Mouse (Mus musculus) layer of hippocampus, adult 2 months (tissue): Measurements from ENCODE around the gene Mapkap1. TPM values are rescaled to one million over a fixed set of nuclear protein-coding genes. Genes with fewer than 3 reads are reported as not detected.

Experiments used
- DNase-seq, 2 experiments: peaks; one replicate each; pipeline ENCODE4 v3.0.0; 2022; ENCODE audit warnings: low spot score in 2 of 2
- H3K27ac ChIP-seq: fragments of 200-600 bp; 2 replicates; pipeline ENCODE4 v1.8.1; 2022
- H3K4me3 ChIP-seq: fragments of 200-600 bp; 2 replicates; pipeline ENCODE4 v1.8.1; 2022; ENCODE audit warnings: mild to moderate bottlenecking
- CTCF ChIP-seq: fragments of 200-600 bp; conservative IDR thresholded peaks from 2 replicates; pipeline ENCODE4 v1.8.1; 2022; ENCODE audit warnings: antibody characterized with exemption, mild to moderate bottlenecking, moderate library complexity
- total RNA-seq, 2 experiments: library from RNA; stranded (reverse); gene quantifications; 2 replicates each; pipeline ENCODE4 v1.2.3; 2021

Gene Mapkap1
- total RNA-seq, 2 experiments from 2014 or later: 67.8 to 70.3 TPM

- 0 out of 2 replicates have a peak, but pooled peaks have one; percentile 6 for TF ChIP-seq CTCF
- peak; percentile 19 to 20 for DNase-seq
- no peak overlapping the region for H3K27ac ChIP-seq
- no peak overlapping the region for H3K4me3 ChIP-seq
These were observed 182.0 kb downstream of the Mapkap1 start for GRCm38 (mm10) chr2:34588546-34588945.

- H3K27ac ChIP-seq: no peak overlapping the region
- DNase-seq: no peak
- no peak for TF ChIP-seq CTCF
- no peak overlapping the region for H3K4me3 ChIP-seq
These were observed 185.3 kb downstream of the Mapkap1 start for GRCm38 (mm10) chr2:34591721-34592360.

GRCm38 (mm10) chr2:34592361-34592960, 185.9 kb downstream of the Mapkap1 start:
- DNase-seq: no peak
- Histone ChIP-seq H3K27ac (no peak overlapping the region), H3K4me3 (no peak overlapping the region)
- no peak for TF ChIP-seq CTCF

- no peak for DNase-seq
- TF ChIP-seq CTCF: no peak
- Histone ChIP-seq H3K27ac (no peak overlapping the region), H3K4me3 (no peak overlapping the region)
These were observed 187.4 kb downstream of the Mapkap1 start for GRCm38 (mm10) chr2:34594001-34594400.

GRCm38 (mm10) chr2:34599606-34600255, 193.2 kb downstream of the Mapkap1 start:
- no peak overlapping the region for H3K4me3 ChIP-seq
- no peak for TF ChIP-seq CTCF

GRCm38 (mm10) chr2:34600734-34601133, 194.2 kb downstream of the Mapkap1 start:
- no peak overlapping the region for H3K4me3 ChIP-seq
- no peak for TF ChIP-seq CTCF
- no peak for DNase-seq
- H3K27ac ChIP-seq: no peak overlapping the region

More at GRCm38 (mm10) chr2:34599606-34600255, 193.2 kb downstream of the Mapkap1 start:
- H3K27ac ChIP-seq: no peak overlapping the region
- no peak for DNase-seq

- DNase-seq: no peak
- no peak overlapping the region for H3K27ac ChIP-seq
- H3K4me3 ChIP-seq: no peak overlapping the region
- no peak for TF ChIP-seq CTCF
These were observed 195.6 kb downstream of the Mapkap1 start for GRCm38 (mm10) chr2:34602111-34602541.

- DNase-seq: no peak
- Histone ChIP-seq H3K27ac (no peak overlapping the region), H3K4me3 (no peak overlapping the region)
- TF ChIP-seq CTCF: no peak
These were observed 196.3 kb downstream of the Mapkap1 start for GRCm38 (mm10) chr2:34602896-34603295.

GRCm38 (mm10) chr2:34603653-34604214, 197.2 kb downstream of the Mapkap1 start:
- H3K4me3 ChIP-seq: no peak overlapping the region
- DNase-seq: no peak
- no peak for TF ChIP-seq CTCF
- no peak overlapping the region for H3K27ac ChIP-seq

GRCm38 (mm10) chr2:34605040-34605439, 198.5 kb downstream of the Mapkap1 start:
- H3K4me3 ChIP-seq: no peak overlapping the region
- TF ChIP-seq CTCF: no peak

GRCm38 (mm10) chr2:34608917-34609316, 202.3 kb downstream of the Mapkap1 start:
- H3K27ac ChIP-seq: no peak overlapping the region
- no peak for TF ChIP-seq CTCF
- H3K4me3 ChIP-seq: no peak overlapping the region
- no peak for DNase-seq

More at GRCm38 (mm10) chr2:34605040-34605439, 198.5 kb downstream of the Mapkap1 start:
- no peak overlapping the region for H3K27ac ChIP-seq
- DNase-seq: no peak

- no peak for DNase-seq
- Histone ChIP-seq H3K4me3 (no peak overlapping the region), H3K27ac (no peak overlapping the region)
- TF ChIP-seq CTCF: no peak
These were observed 202.9 kb downstream of the Mapkap1 start for GRCm38 (mm10) chr2:34609516-34609915.

GRCm38 (mm10) chr2:34620778-34621415, 214.3 kb downstream of the Mapkap1 start:
- H3K4me3 ChIP-seq: no peak overlapping the region
- no peak for DNase-seq
- no peak for TF ChIP-seq CTCF
- H3K27ac ChIP-seq: no peak overlapping the region
